Mouse (Mus musculus) v-Abl transformed pro-B cells (cell line): ENCODE results near the gene Gng7.

Experiments used
- in situ Hi-C, 2 experiments: fragments of 400-800 bp; cut with MboI; formaldehyde crosslinking; loops; one replicate each; pipeline ENCODE4 v1.15.1; 2025; ENCODE audit not compliant: unreplicated experiment in 2 of 2

Gene Gng7

DNA sequence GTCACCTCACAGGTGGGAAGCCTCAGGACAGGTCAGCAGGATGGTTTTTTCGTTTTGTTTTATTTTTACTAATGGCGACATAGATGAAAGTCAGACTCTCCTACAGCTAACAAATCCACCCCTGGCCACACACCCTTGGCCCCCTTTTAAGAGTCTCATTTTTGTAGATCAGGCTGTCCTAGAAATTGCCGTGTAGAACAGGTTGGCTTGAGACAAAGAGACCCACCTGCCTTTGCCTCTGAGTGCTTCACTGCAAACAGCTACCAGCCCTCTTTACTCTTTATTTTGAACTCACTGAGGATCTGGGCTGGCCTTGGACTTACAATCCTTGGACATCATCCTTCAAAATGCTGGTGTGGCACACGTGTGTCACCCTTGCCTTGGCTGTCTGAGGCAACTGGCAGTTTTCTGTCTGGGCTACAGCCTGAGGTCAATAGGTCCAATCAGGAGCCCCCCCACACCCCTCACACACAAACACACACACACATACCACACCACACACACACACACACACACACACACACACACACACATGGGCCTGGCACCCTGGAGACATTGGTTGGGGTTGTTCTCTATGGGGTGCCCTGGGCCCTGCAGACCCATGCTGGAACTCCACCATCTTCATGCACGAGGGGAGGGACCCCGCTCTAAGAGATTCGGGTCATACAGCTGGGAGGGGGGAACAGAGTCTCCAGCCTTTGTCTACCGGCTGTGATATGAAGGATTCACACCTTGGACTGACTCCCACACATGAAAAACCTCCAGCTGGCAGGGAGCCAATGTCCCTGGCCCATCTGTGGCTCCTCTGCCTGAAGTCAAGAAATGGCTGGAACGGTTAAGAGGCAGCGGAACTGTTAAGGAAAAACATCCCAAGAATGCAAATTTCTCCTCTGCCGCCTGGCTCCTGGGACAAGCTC, 42.4 kb downstream of the Gng7 start:
- in situ Hi-C loops: no loop called here

DNA sequence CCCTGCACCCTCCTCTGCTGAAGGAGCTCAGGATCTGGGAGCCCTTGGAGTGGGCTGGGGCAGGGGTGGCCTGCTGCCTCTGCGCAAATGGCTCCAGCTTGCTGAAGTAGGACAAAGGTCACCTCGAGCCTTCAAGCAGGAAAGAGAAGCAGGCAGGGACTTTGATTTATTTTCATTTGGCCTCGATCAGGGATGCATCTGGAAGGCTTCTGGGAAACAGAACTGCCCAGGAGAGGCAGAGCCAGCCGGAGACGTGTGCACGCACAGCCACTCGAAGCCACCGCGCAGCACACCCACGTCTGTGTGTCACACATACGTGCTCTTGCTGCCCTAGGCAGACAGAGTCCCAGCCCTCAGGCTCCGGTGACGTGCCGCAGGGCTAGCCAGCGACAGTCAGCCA, 43.2 kb downstream of the Gng7 start:
- in situ Hi-C loops: no loop called here

DNA sequence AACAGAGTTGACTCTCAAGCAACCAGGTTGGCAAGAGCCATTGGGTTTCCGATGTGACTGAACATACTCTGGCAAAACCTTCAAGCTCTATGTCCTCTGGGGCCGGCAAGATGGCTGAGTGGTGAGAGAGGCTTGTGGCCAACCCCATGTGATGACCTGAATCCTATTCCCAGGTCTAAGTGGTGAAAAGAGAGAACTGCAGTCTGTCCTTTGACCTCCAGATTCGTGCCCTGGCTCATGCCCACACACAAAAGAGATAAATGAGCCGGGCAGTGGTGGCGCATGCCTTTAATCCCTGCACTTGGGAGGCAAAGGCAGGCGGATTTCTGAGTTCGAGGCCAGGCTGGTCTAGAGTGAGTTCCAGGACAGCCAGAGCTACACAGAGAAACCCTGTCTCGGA, 44.6 kb downstream of the Gng7 start:
- in situ Hi-C loops: no loop called here

DNA sequence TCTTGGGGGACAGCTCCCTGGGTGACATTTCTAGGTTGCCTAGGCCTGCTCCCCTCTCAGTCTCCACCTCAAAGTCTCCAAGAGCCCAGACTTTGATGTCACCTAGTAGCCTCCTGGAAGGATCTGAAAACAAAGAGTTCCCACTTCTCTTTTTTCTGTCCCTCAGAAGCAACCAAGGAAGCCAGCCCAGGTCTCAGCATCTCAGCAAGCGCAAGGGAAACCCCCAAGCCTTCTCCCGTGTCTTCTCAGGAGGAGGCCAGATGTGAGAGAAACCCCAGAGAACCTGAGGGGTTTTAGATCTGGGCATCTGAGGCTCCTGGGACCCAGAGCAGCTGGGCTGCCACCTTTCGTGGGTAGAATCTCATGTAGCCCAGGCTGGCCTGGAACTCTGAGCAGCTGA, 45.4 kb downstream of the Gng7 start:
- in situ Hi-C loops: no loop called here

DNA sequence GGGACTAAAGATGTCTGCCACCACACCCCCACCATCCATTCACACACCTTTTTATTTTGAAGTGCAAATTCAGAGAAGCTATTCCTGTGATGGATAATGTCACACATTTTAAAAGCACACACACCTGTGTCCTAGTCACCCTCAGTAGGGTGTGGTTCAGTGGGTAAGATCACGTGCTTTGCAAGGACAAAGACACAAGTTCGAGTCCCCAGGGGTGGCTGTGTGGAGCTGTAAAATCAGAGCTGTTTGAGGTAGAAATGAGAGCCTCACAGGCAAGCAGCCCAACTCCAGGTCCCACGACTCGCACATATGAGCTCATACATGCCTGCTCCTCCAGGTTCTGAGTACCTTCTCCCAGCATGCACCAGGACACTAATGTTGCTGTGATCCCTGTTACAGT, 46.6 kb downstream of the Gng7 start:
- in situ Hi-C loops: no loop called here

DNA sequence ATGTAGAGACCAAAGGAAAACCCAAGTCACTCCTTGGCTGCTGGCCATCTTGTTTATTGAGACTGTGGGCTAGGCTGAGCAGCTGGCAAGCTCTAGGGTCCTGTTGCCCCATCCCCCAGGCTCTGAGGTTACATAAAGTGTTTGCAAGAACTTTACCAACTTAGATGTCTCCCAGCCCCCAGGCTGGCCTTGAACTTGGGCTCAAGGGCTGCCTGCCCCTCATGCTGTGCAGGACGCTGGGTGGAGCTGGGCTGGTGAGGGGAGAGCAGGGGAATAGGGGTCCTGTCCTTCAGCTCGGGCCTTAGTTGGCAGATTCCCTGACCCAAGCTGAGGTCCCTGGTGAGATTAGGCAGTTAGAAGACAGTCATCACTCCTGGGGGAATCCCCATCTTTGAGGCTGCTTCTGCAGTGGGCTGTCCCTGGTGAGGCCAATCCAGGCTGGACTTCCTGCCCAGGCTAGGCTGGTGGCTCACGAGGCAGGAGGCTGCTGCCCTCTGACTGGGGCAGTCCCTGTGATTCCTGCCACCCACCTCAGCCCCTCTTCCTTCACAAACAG, 47.6 kb downstream of the Gng7 start:
- in situ Hi-C loops: no loop called here

DNA sequence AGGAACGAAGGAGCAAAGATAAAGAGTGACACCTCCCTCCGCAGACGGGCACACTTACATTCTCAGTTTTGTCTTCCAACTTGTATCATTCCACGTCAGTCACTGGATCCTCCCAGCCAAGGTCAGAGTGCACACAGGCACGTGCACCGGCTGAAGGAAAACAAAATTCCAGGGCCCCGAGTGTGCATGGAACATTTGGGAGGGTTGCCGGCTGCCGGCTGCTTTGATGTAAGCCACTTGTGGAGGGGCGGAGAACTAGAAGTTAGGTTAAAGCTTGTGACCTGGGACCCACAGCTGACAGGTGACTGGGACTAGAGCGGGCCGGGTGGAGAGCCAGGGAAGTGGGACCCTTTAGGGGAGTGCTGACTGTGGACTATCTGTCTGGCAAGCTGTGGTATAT, 48.4 kb downstream of the Gng7 start:
- in situ Hi-C loops: no loop called here

DNA sequence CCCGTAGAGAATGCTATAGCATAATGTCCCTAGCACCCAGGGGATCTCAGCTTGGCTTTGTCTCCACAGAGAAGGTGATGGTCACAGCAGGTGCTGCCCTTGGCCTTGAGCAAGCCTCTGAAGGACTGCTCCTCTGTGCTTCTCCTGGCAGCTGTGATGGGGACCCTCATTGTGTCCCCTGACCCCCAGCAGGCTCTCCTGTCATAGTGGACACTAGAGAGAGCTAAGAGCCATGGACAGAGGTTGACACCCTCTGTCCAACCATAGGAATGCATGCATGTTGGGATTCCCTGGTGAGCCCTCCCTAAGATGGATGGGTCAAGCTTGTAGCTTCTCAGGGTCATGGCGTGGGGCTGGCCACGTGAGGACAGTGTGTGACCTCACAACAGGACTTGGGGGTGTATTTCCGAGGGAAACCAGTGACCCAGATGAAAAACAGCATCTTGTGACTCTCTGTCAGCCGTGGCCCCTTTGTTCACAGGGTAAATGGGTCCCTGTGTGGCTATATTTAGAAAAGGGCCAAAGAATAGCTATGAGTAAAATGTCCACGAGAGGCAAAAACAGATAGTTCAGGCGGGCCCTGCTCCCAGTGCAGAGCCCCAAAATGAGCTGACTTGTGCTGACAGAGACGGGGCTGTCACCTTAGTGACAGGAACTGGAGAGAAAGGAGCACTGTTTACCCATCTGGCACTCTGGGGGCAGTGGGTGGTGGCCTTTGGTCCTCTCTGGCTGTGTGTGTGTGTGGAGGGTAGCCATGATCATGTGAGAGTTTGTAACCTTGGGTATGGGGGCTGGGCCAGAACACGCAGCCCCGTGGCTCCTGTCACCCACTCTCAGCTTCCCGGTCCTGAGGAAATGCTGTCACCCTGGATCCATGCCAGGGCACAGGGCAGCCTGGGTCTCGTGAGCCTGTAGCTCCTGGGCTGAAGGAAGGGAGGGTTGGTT, 51.4 kb downstream of the Gng7 start:
- in situ Hi-C loops: loop anchor here in 1 of 2 experiments (5.0 kb wide), 1 partner anchor 36 kb away; no protein-coding TSS in a partner anchor

DNA sequence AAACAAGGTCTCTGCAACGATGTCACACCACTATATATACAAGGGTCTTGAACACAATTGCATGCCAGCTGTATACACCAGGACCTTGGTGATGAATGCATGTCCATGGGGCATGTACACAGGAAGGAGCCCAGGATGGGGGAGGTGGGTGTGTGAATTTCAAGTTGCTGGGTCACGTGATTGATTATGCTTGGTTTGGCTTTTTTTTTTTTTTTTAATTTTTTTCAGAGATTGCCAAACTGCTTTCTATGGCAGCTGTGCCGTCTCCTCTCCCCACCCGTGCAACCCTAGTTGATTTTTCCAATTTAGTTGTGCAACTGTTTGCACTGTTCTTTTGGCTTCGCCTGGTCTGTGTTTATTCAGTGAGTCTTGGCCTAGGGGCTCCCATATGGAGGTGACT, 52.2 kb downstream of the Gng7 start:
- in situ Hi-C loops: loop anchor here in 1 of 2 experiments (5.0 kb wide), 1 partner anchor 35 kb away; no protein-coding TSS in a partner anchor

DNA sequence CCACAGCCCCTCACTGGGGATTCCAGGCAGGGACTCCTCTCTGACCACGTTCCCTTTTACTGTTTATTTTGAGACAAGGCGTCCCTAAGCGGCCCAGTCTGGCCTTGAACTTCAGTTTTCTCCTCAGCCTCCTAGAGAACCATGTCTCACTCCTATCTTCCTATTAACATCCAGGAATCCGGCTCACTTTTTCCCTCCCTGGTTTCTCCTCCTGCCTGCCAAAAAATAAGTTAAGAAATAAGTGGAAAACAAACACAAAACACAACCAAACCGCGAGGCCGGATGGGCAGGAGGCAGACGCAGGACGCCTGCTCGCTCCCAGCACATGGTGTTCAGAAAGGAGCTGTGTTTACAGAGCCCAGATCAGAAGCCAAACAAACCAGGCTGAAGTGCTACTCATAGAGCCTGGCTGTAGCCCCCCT, 52.7 kb downstream of the Gng7 start:
- in situ Hi-C loops: loop anchor here in 1 of 2 experiments (5.0 kb wide), 1 partner anchor 35 kb away; no protein-coding TSS in a partner anchor

DNA sequence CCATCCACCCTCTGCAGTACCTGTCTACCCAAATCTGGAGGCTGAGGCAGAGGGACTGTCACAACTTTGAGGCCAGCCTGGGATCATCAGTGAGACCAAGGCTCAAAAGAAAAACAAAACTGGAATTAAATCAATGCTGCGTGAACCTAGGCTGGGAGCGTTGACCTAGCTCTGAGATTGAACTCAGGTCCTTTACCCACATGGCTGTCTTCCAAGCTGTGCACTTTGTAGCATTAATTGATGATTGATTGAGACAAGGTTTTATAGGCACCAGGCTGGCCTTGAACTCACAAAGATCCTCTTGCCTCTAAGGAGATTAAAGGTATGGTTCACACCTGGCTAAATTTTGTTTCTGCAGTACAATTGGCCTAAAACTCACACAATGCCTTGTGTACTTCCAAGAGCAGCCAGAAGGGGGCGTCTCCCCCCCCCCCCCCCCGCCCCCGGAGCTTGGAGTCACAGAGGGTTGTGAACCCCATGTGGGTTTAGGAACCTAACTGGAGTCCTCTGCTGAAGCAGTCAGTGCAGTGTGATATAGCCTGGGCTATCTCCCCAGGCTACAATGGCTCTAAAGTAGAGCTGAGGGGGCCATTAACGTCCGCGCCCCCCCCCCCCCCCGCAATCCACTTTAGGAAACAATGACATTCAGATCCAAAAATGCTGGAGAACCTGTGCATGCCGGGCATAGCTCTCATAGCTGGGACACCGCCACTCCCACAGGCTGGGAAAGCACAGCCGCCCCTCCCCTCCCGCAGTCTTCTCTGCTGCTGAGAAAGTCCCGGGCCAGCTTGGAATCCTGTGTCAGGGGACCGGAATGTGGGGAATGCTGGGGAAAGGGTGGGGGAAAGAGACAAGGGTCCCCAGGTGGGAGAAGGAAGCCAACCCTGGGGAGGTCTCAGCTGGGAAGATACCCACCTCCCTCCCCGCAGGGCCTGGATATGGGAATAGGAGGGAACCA, 53.9 kb downstream of the Gng7 start:
- in situ Hi-C loops: loop anchor here in 1 of 2 experiments (5.0 kb wide), 1 partner anchor 34 kb away; no protein-coding TSS in a partner anchor

DNA sequence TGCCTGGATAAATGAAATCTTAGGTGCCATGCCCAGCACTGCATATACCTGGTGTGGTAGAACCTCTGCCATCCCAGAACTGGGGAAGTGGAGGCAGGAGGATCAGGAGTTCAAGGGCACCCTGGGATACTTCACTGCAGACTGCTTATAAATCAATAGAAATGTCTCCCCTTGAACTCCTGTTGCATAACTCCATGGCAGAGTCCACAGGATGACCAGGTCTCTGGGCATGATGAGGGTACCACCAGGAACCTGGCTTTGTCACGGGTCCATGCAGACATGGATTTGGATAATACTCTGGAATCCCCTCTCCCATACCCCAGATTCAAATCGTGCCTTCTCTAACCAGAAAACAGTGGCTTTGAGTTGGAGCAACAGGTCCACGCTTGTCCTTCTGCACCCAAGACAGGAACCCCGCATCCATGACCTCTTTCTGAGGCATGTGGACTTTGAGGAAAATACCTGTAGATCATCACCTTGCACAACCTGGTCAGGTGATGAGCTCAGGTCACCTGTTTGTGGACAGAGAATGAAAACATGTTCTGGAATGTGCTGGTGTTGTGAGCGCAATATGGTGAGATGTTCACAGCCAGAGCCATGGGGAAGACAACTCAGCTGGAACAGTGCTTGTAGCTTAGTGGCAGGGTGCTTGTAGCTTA, 55.6 kb downstream of the Gng7 start:
- in situ Hi-C loops: no loop called here

DNA sequence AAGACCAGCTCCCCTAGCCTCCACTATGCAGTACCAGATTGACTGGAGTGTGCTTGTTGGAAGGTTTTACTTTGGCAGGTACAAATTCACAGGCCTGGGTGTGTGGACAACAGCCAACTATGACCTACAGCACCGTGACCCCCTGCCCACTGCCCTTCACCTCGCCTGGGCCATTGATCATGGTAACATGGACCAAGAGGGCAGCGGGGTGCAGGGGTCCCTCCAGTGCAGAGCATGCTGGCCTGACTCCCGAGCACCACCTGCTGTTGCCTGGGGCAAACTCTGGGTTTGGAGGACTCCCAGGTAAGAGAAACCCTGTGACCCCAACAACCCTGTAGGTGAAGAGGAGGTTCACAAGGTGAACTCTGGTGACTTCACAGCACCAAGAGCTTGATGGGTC, 57.0 kb downstream of the Gng7 start:
- in situ Hi-C loops: no loop called here

DNA sequence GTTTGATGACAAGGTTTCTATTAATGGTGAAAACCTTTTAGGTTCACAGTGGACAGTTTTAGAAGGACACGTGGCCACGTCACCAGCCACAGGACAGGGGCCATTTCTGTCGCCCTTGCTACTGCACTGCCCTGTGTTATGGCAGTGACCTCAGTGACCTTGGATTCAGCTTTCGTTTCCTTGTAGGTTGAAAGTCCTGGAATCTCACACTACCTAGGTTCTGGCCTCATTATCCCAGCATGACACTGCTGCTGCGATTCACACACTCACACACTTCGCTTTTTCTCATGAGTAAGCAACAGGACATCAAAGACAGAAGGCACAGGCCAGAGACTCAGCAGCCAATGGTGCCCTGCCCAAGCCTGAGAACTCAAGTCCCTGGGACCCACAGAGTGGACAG, 57.8 kb downstream of the Gng7 start:
- in situ Hi-C loops: no loop called here

DNA sequence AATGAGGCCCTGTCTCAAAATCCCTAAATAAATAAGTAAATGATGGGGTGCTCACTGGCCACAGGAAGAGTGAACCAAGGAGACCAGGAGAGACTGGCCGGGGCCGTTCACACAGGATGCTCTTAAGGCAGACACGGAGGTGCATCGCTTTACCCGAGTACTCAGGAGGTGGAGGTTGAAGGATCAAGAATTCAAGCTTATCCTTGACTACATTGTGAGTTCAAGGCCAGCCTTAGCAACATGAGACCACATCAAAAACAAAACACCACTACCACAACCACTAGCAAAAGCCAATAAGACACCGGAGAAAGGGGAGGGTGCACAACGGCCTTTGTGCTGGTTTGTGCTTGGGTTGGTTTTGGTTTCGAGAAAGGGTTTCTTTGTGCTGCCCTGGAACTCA, 58.4 kb downstream of the Gng7 start:
- in situ Hi-C loops: no loop called here

DNA sequence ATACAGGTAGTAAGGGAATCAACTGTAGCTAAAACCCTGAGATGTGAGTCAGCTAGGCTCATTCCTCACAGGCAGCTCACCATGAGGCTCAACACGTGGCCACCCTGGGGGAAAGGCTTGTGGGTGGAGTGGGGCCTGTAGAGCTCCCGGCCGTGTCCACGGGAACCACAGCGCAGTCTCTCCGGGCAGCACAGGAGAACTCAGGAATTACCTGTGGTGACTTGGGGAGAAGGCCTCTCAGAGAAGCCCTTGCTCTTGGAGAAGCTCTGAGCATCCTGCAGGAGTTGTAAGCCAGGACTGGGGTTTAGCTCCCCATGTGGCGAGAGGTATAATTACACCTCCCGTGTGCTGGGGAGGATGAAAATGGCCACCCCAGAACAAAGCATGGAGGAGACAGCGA, 59.2 kb downstream of the Gng7 start:
- in situ Hi-C loops: no loop called here

DNA sequence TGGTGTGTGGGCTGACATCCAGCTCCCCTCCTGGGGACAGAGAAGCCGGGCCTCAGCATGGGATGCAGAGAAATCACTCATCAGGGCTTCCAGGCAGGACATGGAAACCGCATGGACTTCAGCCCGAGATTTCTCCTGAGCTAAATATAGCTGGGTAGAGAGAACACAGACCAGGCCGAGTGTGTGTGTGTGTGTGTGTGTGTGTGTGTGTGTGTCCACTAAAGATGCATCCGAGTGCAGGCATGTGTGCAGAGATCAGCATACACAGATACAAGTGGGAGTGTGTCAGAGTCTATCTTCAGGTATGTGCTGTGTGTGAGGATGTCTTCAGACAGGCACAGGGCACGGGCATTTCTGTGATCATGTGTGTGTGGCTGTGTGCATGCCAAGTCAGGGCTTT, 59.9 kb downstream of the Gng7 start:
- in situ Hi-C loops: no loop called here

DNA sequence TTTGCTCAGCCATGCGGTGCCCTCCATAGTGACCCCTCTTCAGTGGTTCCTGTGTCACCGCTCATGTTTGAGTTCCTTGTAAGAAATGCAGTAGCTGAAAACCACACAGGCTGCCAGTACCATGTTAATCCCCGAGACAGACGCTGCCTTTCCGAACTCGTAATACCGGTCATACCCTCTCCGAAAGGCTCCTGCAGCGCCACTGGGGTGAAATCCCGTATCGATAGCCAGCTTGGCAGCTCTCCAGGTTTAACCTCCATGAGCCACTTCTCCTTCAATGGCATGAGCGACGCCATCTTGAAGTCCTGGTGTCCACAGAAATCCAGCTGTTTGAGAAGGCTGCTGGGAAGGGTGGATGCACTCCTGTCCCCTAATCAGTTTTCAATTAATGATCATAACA, 60.3 kb downstream of the Gng7 start:
- in situ Hi-C loops: no loop called here

DNA sequence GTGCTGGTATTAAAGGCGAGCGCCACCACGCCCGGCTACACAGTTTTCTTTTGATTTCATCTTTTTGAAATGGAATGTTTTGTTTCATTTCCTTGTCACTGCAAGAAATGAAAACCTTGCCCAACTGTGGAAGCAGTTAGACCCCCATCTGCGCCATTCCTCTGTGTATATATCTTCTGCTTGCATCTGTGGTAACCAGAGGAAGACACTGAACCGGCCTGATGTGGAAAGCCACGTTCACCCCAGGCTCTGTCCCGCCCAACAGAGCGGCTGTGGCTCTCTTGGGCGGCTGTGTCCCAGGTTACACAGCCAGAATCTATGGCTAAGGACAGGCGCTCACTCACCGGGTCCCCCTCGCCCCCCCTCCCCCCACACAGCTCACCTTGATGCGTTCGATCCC, 62.3 kb downstream of the Gng7 start:
- in situ Hi-C loops: no loop called here
